Mouse (Mus musculus): Measurements from ENCODE around the gene Cdk15.

Cdk15 gene

DNA sequence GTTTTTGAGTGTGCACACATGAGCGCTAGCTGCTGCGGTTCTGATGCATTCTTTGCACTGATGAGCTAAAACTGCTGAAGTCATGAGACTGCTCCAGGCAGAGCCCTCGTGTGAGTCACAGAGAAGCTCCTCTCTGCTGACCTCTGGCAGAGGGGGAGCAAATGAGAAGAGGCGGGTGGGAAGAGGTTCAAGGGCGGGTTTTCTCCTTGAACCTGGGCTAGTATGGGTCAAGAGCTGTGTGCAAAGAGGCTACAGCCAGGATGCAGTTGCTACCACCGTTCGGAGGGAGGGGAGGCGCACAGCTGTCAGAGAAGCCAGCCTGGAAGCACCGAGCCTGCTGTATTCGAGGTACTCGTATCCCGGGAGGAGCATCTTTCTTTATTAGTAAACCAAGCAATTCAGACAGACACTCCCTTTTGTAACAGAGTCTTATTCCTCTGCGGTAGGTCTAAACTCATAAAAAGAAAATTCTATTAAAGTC, at the start of gene Cdk15:
TSS of gene Cdk15 (plus strand) at position 156 of the 481 bp plus-strand sequence.
- DNase-seq (ENCODE audit: low spot score in 2 of 2): no peak

DNA sequence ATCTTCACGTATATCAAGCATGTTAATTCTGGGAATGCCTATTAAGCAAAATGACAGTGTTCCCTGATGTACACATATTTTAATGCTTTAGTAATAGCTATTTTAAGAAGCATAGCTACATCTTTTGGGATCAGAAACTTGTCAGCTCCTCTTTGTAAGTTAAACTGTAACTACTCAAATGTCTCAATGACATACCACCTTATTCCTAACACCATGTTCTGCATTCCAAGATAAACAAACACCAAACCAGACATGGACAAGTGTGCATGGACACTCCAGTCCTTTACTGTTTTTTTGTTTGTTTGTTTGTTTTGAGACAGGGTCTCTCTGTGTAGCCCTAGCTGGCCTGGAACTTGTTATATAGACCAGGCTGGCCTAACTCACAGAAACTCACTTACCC, 48.4 kb upstream of the Cdk15 start:
- DNase-seq (ENCODE audit: low spot score in 2 of 2): no peak

DNA sequence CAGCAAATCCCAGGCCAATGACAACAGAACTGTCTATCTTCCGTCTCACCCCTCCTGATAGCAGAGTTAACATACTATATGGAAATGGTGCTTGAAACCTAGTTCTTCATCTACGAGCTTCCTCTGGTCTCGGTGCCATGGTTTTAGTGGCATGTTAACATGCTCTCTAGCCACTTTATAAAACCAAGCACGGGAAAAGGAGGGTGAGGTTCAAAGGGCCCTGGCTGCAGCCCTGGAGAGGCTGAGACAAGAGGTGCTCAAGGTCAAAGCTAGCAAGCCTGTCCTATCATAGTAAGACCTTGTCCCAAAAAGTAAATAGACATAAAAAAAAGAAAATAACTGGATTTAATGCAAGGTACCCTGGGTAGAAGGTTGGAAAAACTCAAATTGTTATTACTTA, 45.1 kb upstream of the Cdk15 start:
- no peak for DNase-seq (ENCODE audit: low spot score in 2 of 2)

DNA sequence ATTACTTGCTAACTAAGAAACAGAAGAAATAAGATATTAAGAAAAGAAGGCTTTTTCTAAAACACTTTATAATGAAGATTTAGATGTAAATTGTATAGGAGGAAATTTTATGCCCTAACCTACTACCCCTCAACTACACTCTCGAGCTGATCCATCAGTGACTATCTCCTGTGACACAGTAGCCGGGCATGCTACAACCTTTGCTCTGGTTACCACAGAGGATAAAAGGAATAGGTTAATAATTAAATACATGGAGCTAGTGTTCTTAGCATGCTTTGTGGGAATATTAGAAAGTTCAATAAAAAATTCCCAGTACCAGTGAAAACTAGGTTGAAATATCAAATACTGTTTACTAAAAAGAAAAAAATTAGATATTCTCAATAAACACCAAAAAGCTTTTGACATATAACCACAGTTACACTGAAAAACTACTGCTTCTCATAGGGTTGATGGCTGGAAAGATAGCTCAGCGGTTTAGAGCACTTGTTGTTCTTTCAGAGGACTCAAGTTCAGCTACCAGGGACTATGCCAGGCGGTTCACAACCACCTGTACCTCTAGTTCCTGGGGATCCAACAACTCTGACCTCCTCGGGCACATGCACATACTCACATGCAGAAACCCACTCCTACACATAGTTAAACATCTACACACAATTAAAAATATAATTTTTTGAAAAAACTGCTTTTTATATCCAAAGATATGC, 44.5 kb upstream of the Cdk15 start:
- DNase-seq (ENCODE audit: low spot score in 2 of 2): no peak

DNA sequence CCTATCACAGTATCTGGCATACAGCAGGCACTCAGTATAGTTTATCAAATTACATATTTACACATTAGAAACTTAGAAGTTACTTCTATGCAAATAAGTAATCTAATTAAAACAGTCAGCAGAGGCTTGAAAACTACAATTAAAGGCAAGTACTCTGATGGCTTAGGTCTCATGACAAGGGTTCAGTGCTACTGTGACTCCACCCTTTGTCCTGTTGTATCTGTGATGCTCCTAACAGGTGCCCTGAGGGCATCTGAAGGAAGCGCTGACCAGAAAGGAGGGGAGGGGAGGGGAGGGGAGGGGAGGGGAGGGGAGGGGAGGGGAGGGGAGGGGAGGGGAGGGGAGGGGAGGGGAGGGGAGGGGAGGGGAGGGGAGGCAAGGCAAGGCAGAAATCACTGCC, 43.8 kb upstream of the Cdk15 start:
- no peak for DNase-seq (ENCODE audit: low spot score in 2 of 2)

DNA sequence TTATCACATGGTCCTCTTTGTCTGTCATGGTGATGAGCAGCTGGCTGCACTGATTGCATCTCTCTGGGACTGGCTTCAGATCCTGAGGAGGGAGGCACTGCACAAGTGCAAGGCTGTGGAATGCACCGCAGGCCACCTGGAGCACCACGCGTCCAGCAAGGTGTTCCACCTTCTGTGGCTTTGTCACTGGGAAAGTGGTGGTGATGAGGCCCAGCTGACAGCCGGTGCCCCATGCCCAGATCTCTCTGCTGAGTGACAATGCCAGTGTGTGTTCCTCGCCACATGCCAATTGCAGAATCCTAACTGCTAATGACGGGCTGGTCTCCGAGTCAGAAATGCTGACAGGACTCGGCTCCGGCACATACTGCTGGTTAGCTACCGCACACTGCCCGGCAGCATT, 41.3 kb upstream of the Cdk15 start:
- DNase-seq (ENCODE audit: low spot score in 2 of 2): no peak

DNA sequence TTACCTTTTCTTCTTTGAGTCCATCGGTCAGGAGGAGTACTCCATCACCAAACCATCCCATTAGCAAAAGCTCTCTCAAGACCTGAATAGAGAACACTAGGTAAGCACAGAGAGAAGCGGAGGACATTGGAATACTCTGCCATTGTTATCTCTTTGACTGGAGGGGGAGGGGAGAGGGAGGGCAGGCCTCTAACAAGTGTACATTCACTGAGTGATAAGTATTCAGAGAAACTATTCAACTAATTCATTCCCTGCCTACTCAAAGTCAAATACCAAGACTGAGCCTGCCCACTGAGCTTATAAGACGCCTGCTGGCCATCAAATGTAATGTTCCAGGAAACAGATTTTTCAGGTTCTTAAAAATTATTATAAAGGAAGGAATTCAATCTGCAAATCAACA, 36.3 kb upstream of the Cdk15 start:
- DNase-seq (ENCODE audit: low spot score in 2 of 2): no peak

DNA sequence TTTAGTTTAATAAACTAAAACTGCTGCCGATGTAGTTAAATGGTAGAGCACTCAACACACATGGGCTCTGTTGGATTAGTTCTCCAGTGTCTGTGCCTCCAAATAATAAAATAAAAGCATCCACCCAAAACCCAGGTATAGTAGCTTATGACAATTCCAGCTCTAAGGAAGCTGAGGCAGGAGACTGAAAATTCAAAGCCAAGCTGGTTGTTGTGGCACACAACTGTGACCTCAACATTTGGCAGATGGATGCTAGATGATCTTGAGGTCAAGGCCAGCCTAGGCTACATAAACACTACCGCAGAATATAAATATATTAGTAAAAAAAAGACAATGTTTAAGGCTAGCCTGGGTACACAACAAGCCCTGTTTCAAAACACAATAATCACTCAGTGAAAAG, 35.1 kb upstream of the Cdk15 start:
- DNase-seq (ENCODE audit: low spot score in 2 of 2): no peak

DNA sequence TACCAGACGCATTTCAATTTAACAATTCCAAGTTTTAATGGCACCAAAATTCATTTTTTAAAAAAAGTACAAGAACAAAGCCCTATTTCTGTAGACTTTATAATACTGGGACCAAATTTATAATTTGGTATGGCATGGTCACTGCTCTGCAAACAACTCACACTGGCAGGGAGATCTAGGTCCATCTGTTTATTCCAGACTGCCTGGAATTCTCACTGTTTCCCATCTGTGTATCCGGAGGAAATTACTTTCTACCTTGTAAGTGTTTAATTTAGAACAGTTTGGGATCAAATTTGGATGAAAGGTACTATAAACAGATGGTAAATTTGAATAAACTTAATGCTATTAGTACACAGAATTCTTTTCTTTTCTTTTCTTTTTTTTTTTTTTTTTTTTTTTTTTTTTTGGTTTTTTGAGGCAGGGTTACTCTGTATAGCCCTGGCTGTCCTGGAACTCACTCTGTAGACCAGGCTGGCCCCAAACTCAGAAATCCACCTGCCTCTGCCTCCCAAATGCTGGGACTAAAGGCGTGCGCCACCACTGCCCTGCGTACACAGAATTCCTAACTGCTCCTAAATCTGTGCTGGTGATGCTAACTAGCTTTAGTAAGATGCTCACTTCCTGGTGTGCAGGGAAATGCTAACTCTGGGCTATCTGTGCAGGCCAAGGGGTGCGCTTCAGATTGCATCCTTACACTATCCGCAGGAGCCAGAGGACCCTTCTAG, 34.4 kb upstream of the Cdk15 start:
- DNase-seq (ENCODE audit: low spot score in 2 of 2): no peak

DNA sequence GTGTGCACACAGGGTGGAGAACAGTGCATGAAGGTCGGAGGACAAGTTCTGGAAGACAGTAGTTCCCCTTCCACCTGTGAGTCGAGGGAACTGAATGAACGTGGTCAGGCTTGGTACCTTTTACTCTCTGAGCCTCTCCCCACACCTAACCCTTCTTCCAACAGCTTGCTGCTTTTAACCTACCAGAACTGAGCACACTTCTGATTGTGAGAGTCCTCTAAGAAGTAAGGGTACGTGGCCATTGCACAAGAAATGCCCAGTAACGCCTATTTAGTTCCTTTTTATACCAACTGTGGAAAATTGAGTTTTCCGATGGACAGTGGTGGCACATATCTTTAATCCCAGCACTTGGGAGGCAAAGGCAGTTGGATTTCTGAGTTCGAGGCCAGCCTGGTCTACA, 28.2 kb upstream of the Cdk15 start:
- DNase-seq (ENCODE audit: low spot score in 2 of 2): no peak

DNA sequence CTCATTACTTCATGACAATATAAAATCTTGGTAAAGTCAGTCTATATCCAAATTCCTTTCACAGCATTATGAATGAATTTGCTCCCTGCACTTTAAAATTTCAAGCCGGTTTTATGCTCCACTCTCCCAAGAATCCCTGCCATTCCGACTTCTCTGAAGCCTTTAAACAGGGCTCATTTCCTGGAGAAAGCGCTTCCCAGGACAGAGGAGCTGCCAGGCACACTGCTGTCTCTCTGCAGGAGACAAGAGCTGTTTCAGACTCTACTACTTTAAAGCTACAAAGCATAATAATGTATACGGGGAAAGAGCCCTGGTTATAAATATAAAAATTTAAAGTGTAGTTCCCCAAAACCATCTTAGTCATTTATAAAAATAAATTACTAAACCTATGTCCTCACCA, 27.5 kb upstream of the Cdk15 start:
- no peak for DNase-seq (ENCODE audit: low spot score in 2 of 2)

DNA sequence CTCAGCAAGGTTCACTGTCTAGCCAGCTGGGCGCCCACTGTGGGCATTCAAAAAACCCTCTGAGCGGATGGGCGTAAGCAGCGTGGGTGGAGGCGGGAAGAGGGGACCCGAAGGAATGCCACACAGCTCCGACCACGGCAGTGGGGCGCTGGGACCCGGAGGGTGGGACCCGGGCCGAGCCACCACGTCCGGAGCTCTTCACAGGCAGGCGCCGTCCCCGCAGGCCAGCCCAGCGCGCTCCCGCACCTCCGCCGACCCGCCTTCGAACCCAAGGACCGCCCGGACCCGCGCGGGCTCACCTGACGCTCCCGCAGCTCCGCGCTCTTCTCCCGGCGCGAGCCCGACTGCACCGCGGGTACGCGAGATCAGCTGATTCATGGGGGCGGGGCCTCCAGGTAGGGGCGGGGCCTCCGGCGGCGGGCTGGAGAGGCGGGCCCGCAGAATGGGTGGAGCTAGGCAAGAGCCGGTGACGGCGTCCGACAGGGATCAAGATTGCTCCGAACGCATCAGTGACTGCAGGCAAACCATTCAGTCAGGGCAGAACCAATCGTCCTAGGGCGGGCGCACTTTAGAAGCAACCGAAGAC, 19.8 kb upstream of the Cdk15 start, which contains the start of gene Als2:
TSS of gene Als2 (minus strand) at position 376 of the 586 bp plus-strand sequence.
- DNase-seq (ENCODE audit: low spot score in 2 of 2): peak; percentile 95 to 96

DNA sequence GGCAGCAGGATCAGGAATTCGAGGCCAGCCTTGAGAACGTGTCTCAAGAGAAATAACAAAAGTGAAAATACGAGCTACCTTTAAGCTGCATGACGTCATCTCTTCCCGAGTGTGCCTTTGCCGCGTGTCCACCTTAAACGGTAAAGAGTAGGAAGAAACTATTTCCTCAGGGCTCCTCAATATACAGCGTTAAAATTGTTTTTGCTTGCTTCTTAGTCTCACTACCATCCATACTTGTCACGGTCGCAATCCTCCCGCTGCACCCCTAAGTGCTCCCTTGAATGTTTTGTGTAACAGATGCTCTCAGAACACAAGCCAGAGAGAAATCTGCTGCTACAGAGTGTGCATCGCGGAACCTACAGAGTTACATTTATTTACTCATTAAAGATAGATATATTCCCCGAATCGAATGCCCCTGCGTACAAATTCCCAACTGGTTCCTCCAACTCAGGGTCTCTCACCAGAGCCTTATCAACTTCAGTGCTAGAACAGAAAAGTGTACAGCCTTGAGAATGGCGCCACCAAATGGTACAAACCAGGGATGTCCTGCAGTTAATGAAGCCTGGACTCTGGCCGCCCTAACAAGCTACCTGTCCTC, 19.0 kb upstream of the Cdk15 start:
- DNase-seq (ENCODE audit: low spot score in 2 of 2): peak; percentile 52 to 55

DNA sequence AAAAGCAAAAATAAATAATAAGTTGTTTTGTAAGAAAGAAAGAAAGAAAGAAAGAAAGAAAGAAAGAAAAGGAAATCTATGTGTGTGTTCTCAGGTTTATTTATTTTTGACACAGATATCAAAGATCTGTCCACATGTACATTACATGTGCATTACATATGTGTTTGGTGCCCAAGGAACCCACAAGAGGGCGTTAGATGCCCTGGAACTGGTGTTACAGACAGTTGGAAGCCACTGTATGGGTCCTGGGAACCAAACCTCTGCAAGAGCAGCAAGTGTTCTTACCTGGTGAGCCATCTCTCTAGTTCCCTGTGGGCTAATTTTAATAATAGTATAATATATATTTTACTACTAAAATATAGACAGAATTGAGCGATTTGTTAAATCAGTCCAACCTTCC, 12.9 kb upstream of the Cdk15 start:
- DNase-seq (ENCODE audit: low spot score in 2 of 2): no peak

DNA sequence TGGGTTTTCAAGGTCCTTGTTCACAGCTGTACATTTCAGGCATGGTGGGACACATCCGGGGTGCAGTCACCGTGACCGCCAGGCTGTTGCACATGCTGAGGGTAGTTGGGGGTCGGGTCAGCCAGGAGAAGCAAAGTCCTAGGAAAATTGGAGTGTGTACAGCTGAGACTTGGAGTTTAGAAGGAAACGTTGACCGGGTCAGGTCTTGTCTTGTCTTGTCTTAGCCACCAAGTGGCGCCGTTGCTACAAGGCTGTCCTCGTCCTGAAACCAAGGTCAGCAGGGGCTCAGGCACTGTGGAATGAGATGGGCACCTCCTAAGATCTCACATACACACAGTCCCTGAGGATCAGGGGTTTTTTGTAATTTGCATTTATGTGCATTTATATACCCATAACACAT, 9.1 kb upstream of the Cdk15 start:
- DNase-seq (ENCODE audit: low spot score in 2 of 2): peak in 1 of 2 experiments; percentile 21

DNA sequence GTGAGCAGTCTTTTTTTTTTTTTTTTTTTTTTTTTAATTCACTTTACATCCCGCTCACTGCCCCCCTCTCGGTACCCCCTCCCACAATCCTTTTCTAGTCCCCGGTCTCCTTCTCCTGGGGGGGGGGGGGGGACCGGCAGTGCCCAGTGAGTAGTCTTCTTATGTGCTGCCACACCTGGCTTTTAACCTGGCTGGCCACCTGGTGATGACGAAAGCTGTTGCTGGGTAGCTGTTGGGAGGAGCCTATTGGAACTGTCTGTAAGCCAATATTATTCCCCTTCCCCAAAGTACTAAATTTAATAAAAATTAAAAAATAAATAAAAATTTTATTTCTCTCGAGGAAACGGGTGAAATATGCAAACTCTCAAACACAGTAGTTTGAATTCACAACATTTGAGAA, 3.9 kb upstream of the Cdk15 start:
- no peak for DNase-seq (ENCODE audit: low spot score in 2 of 2)

DNA sequence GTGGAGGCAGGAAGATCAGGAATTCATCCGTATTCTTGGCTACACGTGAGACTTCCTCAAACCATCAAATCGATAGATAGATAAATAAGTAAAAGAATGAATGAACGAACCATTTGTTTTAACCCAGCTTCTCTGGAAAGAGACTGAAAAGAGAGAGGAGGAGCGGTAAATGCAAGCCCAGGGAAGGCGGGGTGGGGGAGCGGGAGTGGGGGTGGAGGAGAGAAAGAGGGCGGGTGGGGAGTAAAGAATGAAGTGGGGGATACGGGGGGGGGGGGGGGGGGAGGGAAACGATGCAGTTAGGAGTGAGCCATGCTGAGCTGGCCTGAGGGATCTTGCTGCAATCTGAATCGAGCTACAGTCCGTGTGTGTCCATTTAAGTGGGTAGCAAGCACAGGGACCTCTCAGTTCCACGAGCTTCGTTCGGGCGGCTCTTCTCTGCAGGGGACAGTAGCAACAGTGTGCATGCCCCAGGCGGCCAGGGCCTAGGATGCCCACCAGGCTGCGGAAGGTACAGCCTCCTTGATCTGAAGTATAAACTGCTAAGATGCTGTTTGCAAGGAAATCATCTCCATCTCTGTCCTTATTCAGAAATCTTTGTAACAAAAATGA, 3.3 kb upstream of the Cdk15 start:
- DNase-seq (ENCODE audit: low spot score in 2 of 2): no peak

DNA sequence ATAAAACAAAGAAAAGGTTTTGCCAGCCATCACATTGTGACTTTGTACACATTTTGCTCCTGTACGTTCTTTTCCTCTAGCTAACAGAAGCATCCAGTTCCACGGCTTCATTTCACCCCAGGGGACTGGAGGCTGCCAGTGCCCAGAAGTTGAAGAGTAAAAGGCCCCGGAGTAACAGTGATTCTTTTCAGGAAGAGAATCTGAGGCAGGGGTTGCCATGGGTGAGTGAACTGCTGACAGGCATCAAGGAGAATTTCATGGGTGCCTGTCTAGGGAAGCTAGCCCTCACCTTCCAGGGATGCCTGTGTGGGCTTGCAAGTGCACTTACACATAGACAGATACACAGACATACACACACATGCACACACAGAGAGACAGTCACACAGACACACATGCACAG, 1.0 kb downstream of the Cdk15 start:
- no peak for DNase-seq (ENCODE audit: low spot score in 2 of 2)

DNA sequence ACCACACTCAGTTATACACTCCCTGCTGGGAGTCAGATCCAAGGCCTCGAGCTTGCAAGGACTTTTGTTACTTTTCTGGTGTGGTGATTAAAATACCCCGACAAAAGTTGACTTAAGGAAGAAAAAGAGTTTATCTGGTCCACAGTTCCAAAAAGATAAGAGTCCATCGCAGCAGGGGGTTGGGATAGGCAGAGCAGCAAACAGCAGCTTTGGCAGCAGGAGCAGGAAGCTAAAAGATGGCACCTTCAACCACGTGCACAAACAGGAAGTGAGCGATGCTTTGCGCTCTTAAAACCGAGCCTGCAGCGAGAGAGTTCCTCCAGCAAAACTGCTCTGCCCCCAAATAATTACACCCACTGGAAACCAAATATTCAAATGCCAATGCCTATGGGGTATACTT, 12.2 kb downstream of the Cdk15 start:
- DNase-seq (ENCODE audit: low spot score in 2 of 2): no peak

DNA sequence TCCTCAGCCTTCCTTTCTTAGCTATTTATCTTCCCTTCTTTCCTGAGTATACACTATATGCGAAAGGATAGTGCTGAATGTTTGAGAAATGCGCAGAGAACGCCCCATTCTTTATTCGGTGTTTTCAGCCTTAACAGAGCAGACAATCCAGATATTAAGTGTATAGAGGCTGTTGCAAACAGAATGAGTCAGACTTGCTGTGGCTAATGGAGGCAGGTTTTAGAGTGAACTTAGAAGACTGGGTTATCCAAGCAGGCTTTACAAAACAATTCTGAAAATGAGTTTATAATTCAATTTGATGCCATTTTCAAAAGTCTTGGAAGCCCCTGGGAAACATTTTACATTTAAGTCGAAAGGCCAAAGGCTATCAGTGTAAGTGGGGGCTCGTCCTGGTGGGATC, 12.8 kb downstream of the Cdk15 start:
- no peak for DNase-seq (ENCODE audit: low spot score in 2 of 2)

DNA sequence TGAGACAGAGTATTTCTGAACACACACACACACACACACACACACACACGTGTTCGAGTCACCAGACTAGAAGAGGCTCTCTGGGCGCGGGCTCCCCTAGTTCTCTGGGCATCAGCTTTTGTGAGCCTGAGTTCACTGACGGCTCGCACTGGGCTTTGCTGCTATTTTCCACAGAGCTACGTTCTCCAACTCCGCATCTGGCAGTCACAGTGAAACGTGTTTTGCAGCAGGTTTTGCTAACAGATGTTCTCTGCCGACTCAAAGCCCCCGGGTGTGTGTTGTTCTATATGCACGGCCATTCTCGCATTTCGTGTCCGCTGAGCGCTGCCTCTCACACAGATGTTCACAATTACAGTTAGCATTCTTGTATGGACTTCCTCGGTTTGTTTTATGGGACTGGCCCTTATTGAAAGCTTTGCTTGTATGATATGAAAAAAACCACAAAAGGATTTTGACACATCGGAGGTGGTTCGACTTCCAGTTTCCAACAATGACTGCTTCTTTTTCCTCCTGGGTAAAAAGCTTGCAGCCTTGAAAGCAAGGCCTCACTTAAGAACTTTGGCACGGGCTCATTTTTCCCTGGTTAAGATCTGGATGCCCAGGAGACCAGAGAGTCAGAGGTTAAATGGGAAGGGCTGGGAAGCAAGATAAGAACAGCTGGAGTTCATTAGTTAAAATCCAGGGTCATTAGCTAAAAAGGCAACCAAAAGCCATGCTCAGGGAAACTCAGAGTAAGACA, 13.4 kb downstream of the Cdk15 start:
- peak in 1 of 2 experiments; percentile 4 for DNase-seq (ENCODE audit: low spot score in 2 of 2)

Measured in frontal cortex, postnatal 14 days (tissue).